16 mouse cellular contexts compared by ENCODE assay signal in genomic region chr14:30054922-30055321, GRCm38 (mm10).
"Had no signal": no experiment of that assay in that cellular context is flagged by ENCODE, and none has a peak within 500 bp of the region (broad histone marks: within the 10 kb centered on the region; RNA-seq: fewer than 3 reads in every experiment).

No protein-coding gene starts in this region.

- H3K27me3 ChIP-seq: limb, embryonic 13.5 days; neural tube, embryonic 13.5 days had no signal

- H3K9ac ChIP-seq: limb, embryonic 13.5 days; liver, embryonic 14.5 days; neural tube, embryonic 13.5 days had no signal

- H3K4me3 ChIP-seq: limb, embryonic 13.5 days; megakaryocyte, embryonic 14.5 days; neural tube, embryonic 13.5 days had no signal

- H3K27ac ChIP-seq: kidney, postnatal 0 days; limb, embryonic 13.5 days; liver, embryonic 14.5 days; neural tube, embryonic 13.5 days had no signal

- H3K9me3 ChIP-seq: limb, embryonic 13.5 days; megakaryocyte, embryonic 14.5 days; neural tube, embryonic 13.5 days had no signal

- H3K4me2 ChIP-seq: limb, embryonic 13.5 days; midbrain, embryonic 11.5 days; neural tube, embryonic 13.5 days had no signal

- DNase-seq: kidney, adult 2 months; kidney, postnatal 36 days; layer of hippocampus, adult 9-11 months; left cerebral cortex, postnatal 4 days; lung, adult 18-20 months; right cerebral cortex, postnatal 14 days; thymus, adult 2 months; thymus, postnatal 25 days had no signal

- H3K36me3 ChIP-seq: limb, embryonic 13.5 days had no signal

- ATAC-seq: intestine, embryonic 16.5 days; midbrain, embryonic 16.5 days had no signal
